Comparison of ENCODE assay signal across 23 mouse cellular contexts in genomic region chr5:142332744-142333143, GRCm38 (mm10).
A peak's percentile ranks its signal among the peaks of the same experiment; 100 is the strongest.
DNase-seq lines count a peak whose midpoint lies in the region; ATAC-seq and TF ChIP-seq lines count a peak whose summit lies in the region.
"Had no signal": no experiment of that assay in that cellular context is flagged by ENCODE, and none has a peak within 500 bp of the region (broad histone marks: within the 10 kb centered on the region; RNA-seq: fewer than 3 reads in every experiment).

No protein-coding gene starts in this region.

- H3K4me2 ChIP-seq in stomach, postnatal 0 days (replicated peaks; ENCODE audit: low read depth) = no peak overlapping the region

- no peaks in the 10 kb centered on the region for H3K9me3 ChIP-seq in stomach, postnatal 0 days (ENCODE audit: control insufficient read depth, low read length)

- no peaks in the 10 kb centered on the region for H3K27me3 ChIP-seq in stomach, postnatal 0 days (ENCODE audit: control insufficient read depth, insufficient read depth, low read length)

- no peak overlapping the region for H3K4me3 ChIP-seq in stomach, postnatal 0 days (ENCODE audit: low read depth, low read length)

- ATAC-seq in stomach, postnatal 0 days (ENCODE audit: low FRiP score, low TSS enrichment) = no peak
- ATAC-seq: activated CD4-positive, CD25-positive, alpha-beta regulatory T cell, adult 4 months; CD4-positive, CD25-positive, alpha-beta regulatory T cell, adult 4 months; Patski had no signal

- no peaks in the 10 kb centered on the region for H3K4me1 ChIP-seq in stomach, postnatal 0 days (replicated peaks; ENCODE audit: control insufficient read depth, insufficient read depth)

- no peak for TF ChIP-seq EP300 in stomach, postnatal 0 days (optimal IDR thresholded peaks at IDR 0.05)

- no peak for TF ChIP-seq CTCF in stomach, postnatal 0 days (IDR thresholded peaks at IDR 0.05; ENCODE audit: low read depth)

- DNase-seq in ES-CJ7 (ENCODE audit: low read depth, low spot score) = peak; percentile 34
- DNase-seq in R1 (ENCODE audit: low read depth, low spot score) = peak; percentile 74
- DNase-seq in ZHBTc4 (ENCODE audit: low read depth, low spot score) = peak; percentile 65
- no peak for DNase-seq in ovary, postnatal 36 days (ENCODE audit: low spot score)
- DNase-seq in left cerebral cortex, adult 11 months (ENCODE audit: low spot score) = no peak
- no peak for DNase-seq in stomach, postnatal 0 days (ENCODE audit: low spot score)
- DNase-seq: adrenal gland, adult 2 months; adrenal gland, adult 8-10 months; adrenal gland, postnatal 10 days; adrenal gland, postnatal 14 days; adrenal gland, postnatal 25 days; adrenal gland, postnatal 36 days; B cell, adult 2 months; cerebellum, adult 11 months; cerebellum, adult 11-12 months; cerebellum, adult 18-20 months; cerebellum, adult 2 months; cerebellum, adult 8-10 months; cerebellum, adult 9-10 months had no signal

- WGBS in stomach, postnatal 0 days = 56% methylated on average over 9 of the region's 9 CpGs

- H3K9ac ChIP-seq in stomach, postnatal 0 days (ENCODE audit: low read length) = no peak overlapping the region

- no peak overlapping the region for H3K27ac ChIP-seq in stomach, postnatal 0 days (replicated peaks)

- no peaks in the 10 kb centered on the region for H3K36me3 ChIP-seq in stomach, postnatal 0 days (ENCODE audit: control insufficient read depth, insufficient read depth, low read length)
- H3K36me3 ChIP-seq: G1E had no signal

Comparison
In these comparisons a context has a peak if more than half of its experiments do, and no peak if none do; other contexts are left out.
1. DNase-seq: peak in ES-CJ7 (single experiment), R1 (single experiment) and ZHBTc4 (single experiment); none in ovary, postnatal 36 days (single experiment), left cerebral cortex, adult 11 months (single experiment) and stomach, postnatal 0 days (single experiment).